Mouse (Mus musculus): ENCODE results near the gene Khsrp.

Khsrp gene

GRCm38 (mm10) chr17:57007137-57007905 lies 24.0 kb downstream of the Khsrp start:
- ChIA-PET POLR2A (interaction anchor here in 3 of 4 experiments (0.7 to 4.5 kb wide), 13 partner anchors 9 to 455 kb away, joined by 3 to 31 read pairs (median 6); partner anchors contain the start of genes Alkbh7 (in 3 of the 3), Khsrp (in 3 of the 3), Clpp (in 1 of the 3) and Pspn (in 1 of the 3)), CTCF (interaction anchor here in 2 of 4 experiments (0.6 to 3.4 kb wide), 3 partner anchors 10 to 375 kb away, joined by 3 to 17 read pairs (median 4); partner anchors contain the start of gene Alkbh7 (in 2 of the 2))

- CTCF ChIA-PET, result interaction anchor here in 1 of 4 experiments (1.0 kb wide), 1 partner anchor 13 kb away, joined by 3 read pairs; no protein-coding TSS in a partner anchor
- POLR2A ChIA-PET, result interaction anchor here in 2 of 4 experiments (0.9 to 4.5 kb wide), 4 partner anchors 16 to 115 kb away, joined by 3 to 21 read pairs (median 11); partner anchors contain the start of gene Khsrp (in 1 of the 2)
Measured at GRCm38 (mm10) chr17:57003994-57004393, 27.3 kb downstream of the Khsrp start.

- ChIA-PET POLR2A (interaction anchor here in 3 of 4 experiments (0.5 to 6.6 kb wide), 15 partner anchors 9 to 355 kb away, joined by 3 to 121 read pairs (median 3); partner anchors contain the start of genes Gm17949 (in 2 of the 3), Gtf2f1 (in 2 of the 3), Khsrp (in 2 of the 3) and Ranbp3 (in 1 of the 3)), CTCF (interaction anchor here in 1 of 4 experiments (0.6 kb wide), 3 partner anchors 8 to 32 kb away, joined by 3 read pairs; no protein-coding TSS in a partner anchor)
Measured at GRCm38 (mm10) chr17:57001228-57001627, 30.1 kb downstream of the Khsrp start.

- ChIA-PET CTCF (interaction anchor here in 1 of 4 experiments (1.1 to 1.2 kb wide), 2 partner anchors 61 to 96 kb away, joined by 3 to 7 read pairs; no protein-coding TSS in a partner anchor), POLR2A (interaction anchor here (0.9 to 6.6 kb wide), 13 partner anchors 6 to 167 kb away, joined by 3 to 121 read pairs (median 5); partner anchors contain the start of genes Gm17949 (in 4 of the 4), Gtf2f1 (in 4 of the 4), Clpp (in 2 of the 4) and Khsrp (in 2 of the 4))
Measured at GRCm38 (mm10) chr17:56999968-57000609, 31.2 kb downstream of the Khsrp start, which contains the start of gene Pspn. Pspn (minus strand) TSS chr17:57000018.

- CTCF ChIA-PET, result interaction anchor here in 2 of 4 experiments (0.7 to 1.2 kb wide), 3 partner anchors 42 to 210 kb away, joined by 3 to 7 read pairs (median 5); partner anchors contain the start of gene Slc25a41 (in 1 of the 2)
- POLR2A ChIA-PET, result interaction anchor here (0.9 to 6.6 kb wide), 9 partner anchors 7 to 33 kb away, joined by 4 to 121 read pairs (median 20); partner anchors contain the start of genes Gm17949 (in 4 of the 4), Gtf2f1 (in 4 of the 4), Khsrp (in 2 of the 4) and Clpp (in 1 of the 4)
Measured at GRCm38 (mm10) chr17:56999414-56999813, 31.9 kb downstream of the Khsrp start.

- POLR2A ChIA-PET, result interaction anchor here (0.5 to 6.6 kb wide), 90 partner anchors 8 to 742 kb away, joined by 3 to 121 read pairs (median 4); partner anchors contain the start of genes Gm17949 (in 3 of the 4), Gtf2f1 (in 3 of the 4), Khsrp (in 3 of the 4) and Gpr108 (in 2 of the 4)
- CTCF ChIA-PET, result interaction anchor here (0.5 to 2.5 kb wide), 47 partner anchors 9 to 338 kb away, joined by 3 to 25 read pairs (median 4); partner anchors contain the start of genes Gm17949 (in 2 of the 4), Gtf2f1 (in 2 of the 4), Khsrp (in 2 of the 4) and Acer1 (in 1 of the 4)
Measured at GRCm38 (mm10) chr17:56997029-56997667, 34.2 kb downstream of the Khsrp start, which contains the start of gene Alkbh7. Alkbh7 (plus strand) TSS chr17:56997339.

- ChIA-PET CTCF (interaction anchor here (0.6 to 2.5 kb wide), 21 partner anchors 10 to 339 kb away, joined by 3 to 25 read pairs (median 4); partner anchors contain the start of genes Gm17949 (in 1 of the 4), Gtf2f1 (in 1 of the 4) and Khsrp (in 1 of the 4)), POLR2A (interaction anchor here in 3 of 4 experiments (0.5 to 6.6 kb wide), 51 partner anchors 7 to 741 kb away, joined by 3 to 121 read pairs (median 6); partner anchors contain the start of genes Gm17949 (in 3 of the 3), Gtf2f1 (in 3 of the 3), Khsrp (in 3 of the 3) and Gpr108 (in 2 of the 3))
Measured at GRCm38 (mm10) chr17:56996506-56996905, 34.8 kb downstream of the Khsrp start.

- POLR2A ChIA-PET, result interaction anchor here in 1 of 4 experiments (0.6 to 1.2 kb wide), 4 partner anchors 37 to 138 kb away, joined by 3 to 6 read pairs (median 4); no protein-coding TSS in a partner anchor
- CTCF ChIA-PET, result interaction anchor here in 3 of 4 experiments (0.6 to 0.7 kb wide), 4 partner anchors 10 to 256 kb away, joined by 3 to 5 read pairs (median 4); no protein-coding TSS in a partner anchor
Measured at GRCm38 (mm10) chr17:56995046-56995445, 36.3 kb downstream of the Khsrp start.

GRCm38 (mm10) chr17:56990966-56991365 lies 40.4 kb downstream of the Khsrp start:
- ChIA-PET CTCF (interaction anchor here in 1 of 4 experiments (0.7 to 2.1 kb wide), 4 partner anchors 48 to 344 kb away, joined by 3 to 7 read pairs (median 5); partner anchors contain the start of gene Dus3l), POLR2A (interaction anchor here in 3 of 4 experiments (0.6 to 4.3 kb wide), 20 partner anchors 9 to 381 kb away, joined by 3 to 40 read pairs (median 8); partner anchors contain the start of genes Dus3l (in 2 of the 3), Gm17949 (in 2 of the 3), Gtf2f1 (in 2 of the 3) and Khsrp (in 2 of the 3))

- CTCF ChIA-PET, result interaction anchor here in 2 of 4 experiments (0.9 to 2.1 kb wide), 9 partner anchors 27 to 345 kb away, joined by 3 to 8 read pairs (median 5); partner anchors contain the start of genes Dus3l (in 1 of the 2), Khsrp (in 1 of the 2) and Mllt1 (in 1 of the 2)
- POLR2A ChIA-PET, result interaction anchor here (0.6 to 4.3 kb wide), 48 partner anchors 7 to 1861 kb away, joined by 3 to 40 read pairs (median 4); partner anchors contain the start of genes Gm17949 (in 4 of the 4), Gtf2f1 (in 4 of the 4), Khsrp (in 3 of the 4) and Acer1 (in 2 of the 4)
Measured at GRCm38 (mm10) chr17:56990115-56990746, 41.1 kb downstream of the Khsrp start, which contains the start of gene Clpp. Clpp (plus strand) TSS chr17:56990305.

- ChIA-PET POLR2A (interaction anchor here (0.6 to 4.3 kb wide), 55 partner anchors 8 to 1861 kb away, joined by 3 to 40 read pairs (median 4); partner anchors contain the start of genes Gm17949 (in 4 of the 4), Gtf2f1 (in 4 of the 4), Khsrp (in 3 of the 4) and Acer1 (in 2 of the 4)), CTCF (interaction anchor here in 3 of 4 experiments (0.5 to 2.1 kb wide), 13 partner anchors 8 to 405 kb away, joined by 3 to 8 read pairs (median 5); partner anchors contain the start of genes Alkbh7 (in 1 of the 3), Dus3l (in 1 of the 3), Khsrp (in 1 of the 3) and Mllt1 (in 1 of the 3))
Measured at GRCm38 (mm10) chr17:56989467-56990114, 41.7 kb downstream of the Khsrp start.

- ChIA-PET POLR2A (interaction anchor here (0.6 to 4.3 kb wide), 31 partner anchors 9 to 378 kb away, joined by 3 to 40 read pairs (median 4); partner anchors contain the start of genes Gm17949 (in 3 of the 4), Gtf2f1 (in 3 of the 4), Khsrp (in 3 of the 4) and Alkbh7 (in 2 of the 4)), CTCF (interaction anchor here in 3 of 4 experiments (0.5 to 2.1 kb wide), 12 partner anchors 8 to 405 kb away, joined by 3 to 8 read pairs (median 5); partner anchors contain the start of genes Alkbh7 (in 1 of the 3), Dus3l (in 1 of the 3), Khsrp (in 1 of the 3) and Mllt1 (in 1 of the 3))
Measured at GRCm38 (mm10) chr17:56988921-56989430, 42.3 kb downstream of the Khsrp start.

GRCm38 (mm10) chr17:56988441-56988840 lies 42.9 kb downstream of the Khsrp start:
- POLR2A ChIA-PET, result interaction anchor here in 3 of 4 experiments (0.6 to 4.3 kb wide), 12 partner anchors 9 to 361 kb away, joined by 3 to 40 read pairs (median 11); partner anchors contain the start of genes Alkbh7 (in 2 of the 3), Khsrp (in 2 of the 3), Gm17949 (in 1 of the 3) and Gtf2f1 (in 1 of the 3)
- CTCF ChIA-PET, result interaction anchor here in 1 of 4 experiments (0.6 to 1.7 kb wide), 3 partner anchors 9 to 242 kb away, joined by 3 to 7 read pairs (median 3); partner anchors contain the start of gene Alkbh7

GRCm38 (mm10) chr17:56986105-56986805 lies 45.1 kb downstream of the Khsrp start:
- ChIA-PET POLR2A (no interaction called here), CTCF (no interaction called here)
